In genomic region chr19:33113746-33114145, GRCm38 (mm10) we compare ENCODE assay signal across 12 mouse cellular contexts.
A peak's percentile ranks its signal among the peaks of the same experiment; 100 is the strongest.
DNase-seq lines count a peak whose midpoint lies in the region; ATAC-seq and TF ChIP-seq lines count a peak whose summit lies in the region.
"Had no signal": no experiment of that assay in that cellular context is flagged by ENCODE, and none has a peak within 500 bp of the region (broad histone marks: within the 10 kb centered on the region; RNA-seq: fewer than 3 reads in every experiment).

No protein-coding gene starts in this region.

- H3K9ac ChIP-seq in kidney, embryonic 15.5 days, result no peak overlapping the region
- no peak overlapping the region for H3K9ac ChIP-seq in stomach, postnatal 0 days (ENCODE audit: low read length)
- H3K9ac ChIP-seq in forebrain, embryonic 12.5 days, result no peak overlapping the region
- H3K9ac ChIP-seq: limb, embryonic 13.5 days had no signal

- 46% methylated on average over 7 of the region's 7 CpGs for WGBS in kidney, embryonic 15.5 days
- WGBS in stomach, postnatal 0 days, result 56% methylated on average over 7 of the region's 7 CpGs
- WGBS in forebrain, embryonic 12.5 days, result 84% methylated on average over 7 of the region's 7 CpGs

- no peaks in the 10 kb centered on the region for H3K36me3 ChIP-seq in kidney, embryonic 15.5 days
- H3K36me3 ChIP-seq in stomach, postnatal 0 days (ENCODE audit: control insufficient read depth, insufficient read depth, low read length), result no peaks in the 10 kb centered on the region
- H3K36me3 ChIP-seq in forebrain, embryonic 12.5 days (replicated peaks), result no peaks in the 10 kb centered on the region
- H3K36me3 ChIP-seq: limb, embryonic 13.5 days had no signal

- no peak overlapping the region for H3K4me3 ChIP-seq in kidney, embryonic 15.5 days (replicated peaks)
- no peak overlapping the region for H3K4me3 ChIP-seq in stomach, postnatal 0 days (ENCODE audit: low read depth, low read length)
- H3K4me3 ChIP-seq in forebrain, embryonic 12.5 days (replicated peaks), result no peak overlapping the region
- H3K4me3 ChIP-seq: limb, embryonic 13.5 days; myocyte had no signal

- no peak overlapping the region for H3K4me2 ChIP-seq in kidney, embryonic 15.5 days
- H3K4me2 ChIP-seq in stomach, postnatal 0 days (replicated peaks; ENCODE audit: low read depth), result no peak overlapping the region
- no peak overlapping the region for H3K4me2 ChIP-seq in forebrain, embryonic 12.5 days
- H3K4me2 ChIP-seq: limb, embryonic 13.5 days had no signal

- DNase-seq in kidney, adult 8-10 months, result no peak
- peak; percentile 40 to 61 for DNase-seq in right cerebral cortex, postnatal 10 days (ENCODE audit: low spot score in 2 of 2)
- DNase-seq in right cerebral cortex, postnatal 4 days, result no peak
- DNase-seq in heart, postnatal 4 days, result peak; percentile 10
- DNase-seq in stomach, postnatal 0 days (ENCODE audit: low spot score), result no peak
- DNase-seq: cerebellum, postnatal 36 days; thymus, adult 2 months had no signal

- TF ChIP-seq EP300 in stomach, postnatal 0 days (optimal IDR thresholded peaks at IDR 0.05), result no peak

- no peak for ATAC-seq in kidney, embryonic 15.5 days (replicated peaks; ENCODE audit: low FRiP score)
- no peak for ATAC-seq in stomach, postnatal 0 days (ENCODE audit: low FRiP score, low TSS enrichment)
- no peak for ATAC-seq in forebrain, embryonic 12.5 days (ENCODE audit: low FRiP score)
- ATAC-seq: hindbrain, embryonic 16.5 days had no signal

- H3K27ac ChIP-seq in kidney, embryonic 15.5 days, result peak overlapping the region; percentile 23
- H3K27ac ChIP-seq in stomach, postnatal 0 days (replicated peaks), result 0 out of 2 replicates have a peak overlapping the region, but pooled peaks have one; percentile 14
- no peak overlapping the region for H3K27ac ChIP-seq in forebrain, embryonic 12.5 days
- H3K27ac ChIP-seq: limb, embryonic 13.5 days had no signal

- TF ChIP-seq CTCF in stomach, postnatal 0 days (IDR thresholded peaks at IDR 0.05; ENCODE audit: low read depth), result no peak

- H3K4me1 ChIP-seq in kidney, embryonic 15.5 days, result 0 out of 2 replicates have a peak, but pooled peaks cover 6% of the 10 kb centered on the region
- H3K4me1 ChIP-seq in stomach, postnatal 0 days (replicated peaks; ENCODE audit: control insufficient read depth, insufficient read depth), result no peaks in the 10 kb centered on the region
- H3K4me1 ChIP-seq in forebrain, embryonic 12.5 days, result peaks cover 6% of the 10 kb centered on the region; the same call in 1 of the 2 replicates

- H3K9me3 ChIP-seq in kidney, embryonic 15.5 days (replicated peaks), result no peaks in the 10 kb centered on the region
- H3K9me3 ChIP-seq in stomach, postnatal 0 days (ENCODE audit: control insufficient read depth, low read length), result no peaks in the 10 kb centered on the region
- no peaks in the 10 kb centered on the region for H3K9me3 ChIP-seq in forebrain, embryonic 12.5 days
- H3K9me3 ChIP-seq: limb, embryonic 13.5 days had no signal

- no peaks in the 10 kb centered on the region for H3K27me3 ChIP-seq in kidney, embryonic 15.5 days
- H3K27me3 ChIP-seq in stomach, postnatal 0 days (ENCODE audit: control insufficient read depth, insufficient read depth, low read length), result no peaks in the 10 kb centered on the region
- H3K27me3 ChIP-seq in forebrain, embryonic 12.5 days, result no peaks in the 10 kb centered on the region

Comparison
In these comparisons a context has a peak if more than half of its experiments do, and no peak if none do; other contexts are left out.
1. DNase-seq: peak in right cerebral cortex, postnatal 10 days (2 of 2) and heart, postnatal 4 days (single experiment); none in kidney, adult 8-10 months (0 of 2), right cerebral cortex, postnatal 4 days (single experiment) and stomach, postnatal 0 days (single experiment).